Mouse (Mus musculus) forebrain, postnatal 0 days (tissue): Measurements from ENCODE around the gene Gdpd2. TPM values are rescaled to one million over a fixed set of nuclear protein-coding genes. Genes with fewer than 3 reads are reported as not detected.

Experiments used
- ATAC-seq: fragments of 200-750 bp; cut with Nextera tagmentation; 2 replicates; pipeline ENCODE4 v1.8.0; 2017; ENCODE audit warnings: mild to moderate bottlenecking, moderate library complexity
- DNase-seq: peaks from one replicate; pipeline ENCODE4 v3.0.0-alpha.2; 2015
- H3K27ac ChIP-seq: fragments of 300-500 bp; sonication (generic); 2 replicates; pipeline ENCODE4 v1.5.1; 2014; ENCODE audit warnings: low read depth, mild to moderate bottlenecking, antibody characterized with exemption, low read length, moderate library complexity, mixed read lengths
- H3K27me3 ChIP-seq: fragments of 300-500 bp; sonication (generic); 2 replicates; pipeline ENCODE4 v1.6.1; 2014; ENCODE audit warnings: mild to moderate bottlenecking, low read length, mixed read lengths; ENCODE audit not compliant: insufficient read depth
- H3K36me3 ChIP-seq: fragments of 300-500 bp; sonication (generic); 2 replicates; pipeline ENCODE4 v1.6.1; 2014; ENCODE audit warnings: mild to moderate bottlenecking, moderate library complexity; ENCODE audit not compliant: insufficient read depth
- H3K4me1 ChIP-seq: fragments of 300-500 bp; sonication (generic); 2 replicates; pipeline ENCODE4 v1.6.1; 2014; ENCODE audit warnings: antibody characterized with exemption; ENCODE audit not compliant: insufficient read depth
- H3K4me2 ChIP-seq: fragments of 300-500 bp; sonication (generic); 2 replicates; pipeline ENCODE4 v1.6.1; 2014; ENCODE audit warnings: low read depth, mild to moderate bottlenecking, moderate library complexity
- H3K4me3 ChIP-seq: fragments of 300-500 bp; sonication (generic); 2 replicates; pipeline ENCODE4 v1.5.1; 2014; ENCODE audit warnings: low read depth, low read length, mixed read lengths
- H3K9ac ChIP-seq: fragments of 300-500 bp; sonication (generic); 2 replicates; pipeline ENCODE4 v1.6.1; 2014; ENCODE audit warnings: mild to moderate bottlenecking
- H3K9me3 ChIP-seq: fragments of 300-500 bp; sonication (generic); 2 replicates; pipeline ENCODE4 v1.6.1; 2016; ENCODE audit warnings: low read length
- CTCF ChIP-seq: sonication (generic); IDR thresholded peaks from 2 replicates; pipeline ENCODE4 v1.5.1; 2016; ENCODE audit warnings: antibody characterized with exemption, control low read depth, low read depth
- WGBS: fragments of 180-500 bp; shearing (Covaris S2); extraction: QIAGEN DNeasy Blood & Tissue Kit; methylation state at CpG from one replicate; pipeline ENCODE4 v1.1.7; 2014; 5-methylcytosine and 5-hydroxymethylcytosine counted together
- polyA plus RNA-seq: library from polyadenylated mRNA; unstranded; fragments of >200 nt; fragmentation: Nextera tagmentation; extraction: Ambion mirVana; gene quantifications from 2 replicates; pipeline ENCODE4 v1.2.1, GENCODE M21; 2015
- total RNA-seq: library from RNA; depleted of rRNA; stranded (reverse); fragments of >200 nt; gene quantifications from 2 replicates; pipeline ENCODE4 v1.2.3, GENCODE M21; 2014

Gene Gdpd2
- total and polyA plus RNA-seq, 2 experiments from 2014 or later, result 21.8 to 23.0 TPM

- TF ChIP-seq CTCF, result no peak
- H3K36me3 ChIP-seq, result no peaks in the 10 kb centered on the region
- no peaks in the 10 kb centered on the region for H3K27me3 ChIP-seq
- H3K9ac ChIP-seq, result no peak overlapping the region
- H3K4me2 ChIP-seq, result no peak overlapping the region
- H3K4me3 ChIP-seq, result no peak overlapping the region
- 29% methylated on average over 1 of the region's 1 CpGs for WGBS
- no peaks in the 10 kb centered on the region for H3K4me1 ChIP-seq
- DNase-seq, result peak; percentile 44
- ATAC-seq, result peak; percentile 21; the same call in 1 of the 2 replicates
- H3K9me3 ChIP-seq, result no peaks in the 10 kb centered on the region
- no peak overlapping the region for H3K27ac ChIP-seq
These were observed 726 bp upstream of the Gdpd2 start for GRCm38 (mm10) chrX:100728947-100729346.

GRCm38 (mm10) chrX:100730266-100730665, 593 bp downstream of the Gdpd2 start:
- H3K4me1 ChIP-seq, result no peaks in the 10 kb centered on the region
- TF ChIP-seq CTCF, result no peak
- peak overlapping the region; percentile 41 for H3K9ac ChIP-seq
- H3K4me2 ChIP-seq, result peak overlapping the region; percentile 47
- no peaks in the 10 kb centered on the region for H3K9me3 ChIP-seq
- peak overlapping the region; percentile 24 for H3K4me3 ChIP-seq
- no peaks in the 10 kb centered on the region for H3K27me3 ChIP-seq
- H3K27ac ChIP-seq, result peak overlapping the region; percentile 21; the same call in 1 of the 2 replicates
- ATAC-seq (peak; percentile 50), DNase-seq (no peak)
- no peaks in the 10 kb centered on the region for H3K36me3 ChIP-seq
- 30% methylated on average over 8 of the region's 8 CpGs for WGBS

- Histone ChIP-seq H3K9ac (no peak overlapping the region), H3K9me3 (no peaks in the 10 kb centered on the region), H3K27ac (no peak overlapping the region), H3K36me3 (no peaks in the 10 kb centered on the region), H3K4me3 (no peak overlapping the region), H3K4me2 (no peak overlapping the region), H3K4me1 (no peaks in the 10 kb centered on the region), H3K27me3 (no peaks in the 10 kb centered on the region)
- DNase-seq (no peak), ATAC-seq (no peak)
- TF ChIP-seq CTCF, result no peak
- 79% methylated on average over 7 of the region's 7 CpGs for WGBS
These were observed 4.7 kb downstream of the Gdpd2 start for GRCm38 (mm10) chrX:100734359-100734758.

- TF ChIP-seq CTCF, result peak; percentile 71
- 23% methylated on average over 14 of the region's 14 CpGs for WGBS
- Histone ChIP-seq H3K27me3 (no peaks in the 10 kb centered on the region), H3K9ac (peak overlapping the region; percentile 39), H3K4me3 (peak overlapping the region; percentile 34), H3K36me3 (no peaks in the 10 kb centered on the region), H3K4me2 (peak overlapping the region; percentile 38), H3K9me3 (no peaks in the 10 kb centered on the region), H3K4me1 (no peaks in the 10 kb centered on the region), H3K27ac (no peak overlapping the region)
- ATAC-seq, result peak; percentile 76
- peak; percentile 65 for DNase-seq
These were observed 9.2 kb downstream of the Gdpd2 start for GRCm38 (mm10) chrX:100738918-100739317.

- H3K9me3 ChIP-seq, result no peaks in the 10 kb centered on the region
- 39% methylated on average over 10 of the region's 10 CpGs for WGBS
These were observed 9.8 kb downstream of the Gdpd2 start for GRCm38 (mm10) chrX:100739443-100739842.

GRCm38 (mm10) chrX:100740785-100741184, 11.1 kb downstream of the Gdpd2 start:
- WGBS, result 52% methylated on average over 6 of the region's 6 CpGs
- no peaks in the 10 kb centered on the region for H3K36me3 ChIP-seq
- no peak for DNase-seq

More at GRCm38 (mm10) chrX:100739443-100739842, 9.8 kb downstream of the Gdpd2 start:
- TF ChIP-seq CTCF, result no peak
- peak overlapping the region; percentile 34 for H3K4me3 ChIP-seq
- peak; percentile 47 for DNase-seq
- H3K9ac ChIP-seq, result peak overlapping the region; percentile 39
- ATAC-seq, result peak; percentile 80
- H3K4me2 ChIP-seq, result peak overlapping the region; percentile 38
- no peak overlapping the region for H3K27ac ChIP-seq
- no peaks in the 10 kb centered on the region for H3K27me3 ChIP-seq
- H3K36me3 ChIP-seq, result no peaks in the 10 kb centered on the region
- no peaks in the 10 kb centered on the region for H3K4me1 ChIP-seq

GRCm38 (mm10) chrX:100741940-100742339, 12.3 kb downstream of the Gdpd2 start:
- Histone ChIP-seq H3K4me2 (0 out of 2 replicates have a peak overlapping the region, but pooled peaks have one; percentile 1), H3K9me3 (no peaks in the 10 kb centered on the region), H3K4me3 (no peak overlapping the region), H3K36me3 (no peaks in the 10 kb centered on the region), H3K27ac (peak overlapping the region; percentile 35; the same call in 1 of the 2 replicates), H3K9ac (no peak overlapping the region), H3K4me1 (no peaks in the 10 kb centered on the region), H3K27me3 (no peaks in the 10 kb centered on the region)
- 20% methylated on average over 10 of the region's 10 CpGs for WGBS
- DNase-seq (peak; percentile 82), ATAC-seq (peak; percentile 87)
- peak; percentile 73 for TF ChIP-seq CTCF

More at GRCm38 (mm10) chrX:100740785-100741184, 11.1 kb downstream of the Gdpd2 start:
- H3K9me3 ChIP-seq, result no peaks in the 10 kb centered on the region
- ATAC-seq, result no peak
- no peak overlapping the region for H3K27ac ChIP-seq
- no peak overlapping the region for H3K4me2 ChIP-seq
- H3K4me3 ChIP-seq, result no peak overlapping the region
- H3K27me3 ChIP-seq, result no peaks in the 10 kb centered on the region
- H3K9ac ChIP-seq, result no peak overlapping the region
- no peaks in the 10 kb centered on the region for H3K4me1 ChIP-seq
- no peak for TF ChIP-seq CTCF
